Mouse (Mus musculus) MEL (cell line): ENCODE results near the gene Nlrp3. TPM values are rescaled to one million over a fixed set of nuclear protein-coding genes. Genes with fewer than 3 reads are reported as not detected.

Experiments
- DNase-seq: peaks from one replicate; pipeline ENCODE4 v3.0.0; 2011; ENCODE audit warnings: low read depth, low spot score
- H3K27ac ChIP-seq: 2 replicates; pipeline ENCODE4 v1.5.1; 2012; ENCODE audit warnings: low read depth, mild to moderate bottlenecking, control low read depth, low read length, moderate library complexity; ENCODE audit not compliant: control insufficient read depth
- H3K27me3 ChIP-seq, 2 experiments: fragments of 150-350 bp in 1 of 2; sonication (generic) in 1 of 2; 2 replicates each; pipeline ENCODE4 v1.6.1; 2012; ENCODE audit warnings: low read length in 2 of 2, mild to moderate bottlenecking in 2 of 2, improper control_type of control experiment in 1 of 2, moderate library complexity in 1 of 2; ENCODE audit not compliant: insufficient read depth in 2 of 2, control insufficient read depth in 1 of 2
- H3K36me3 ChIP-seq, 2 experiments: 2 replicates each; pipeline ENCODE4 v1.6.1; 2012 to 2014; ENCODE audit warnings: low read length in 2 of 2, improper control_type of control experiment in 1 of 2, inconsistent platforms in 1 of 2, mild to moderate bottlenecking in 1 of 2; ENCODE audit not compliant: insufficient read depth in 2 of 2, control insufficient read depth in 1 of 2
- H3K4me1 ChIP-seq, 2 experiments: fragments of 150-350 bp in 1 of 2; sonication (generic) in 1 of 2; 2 replicates each; pipeline ENCODE4 v1.6.1; 2012; ENCODE audit warnings: low read length in 2 of 2, improper control_type of control experiment in 1 of 2, mild to moderate bottlenecking in 1 of 2; ENCODE audit not compliant: insufficient read depth in 2 of 2, control insufficient read depth in 1 of 2
- H3K4me3 ChIP-seq, 2 experiments: fragments of 150-350 bp in 1 of 2; sonication (generic) in 1 of 2; 2 replicates each; pipeline ENCODE4 v1.5.1; 2012; ENCODE audit warnings: low read depth in 2 of 2, low read length in 2 of 2, mild to moderate bottlenecking in 2 of 2, moderate library complexity in 2 of 2, control low read depth in 1 of 2, improper control_type of control experiment in 1 of 2; ENCODE audit not compliant: control insufficient read depth in 1 of 2, insufficient read depth in 1 of 2
- H3K79me2 ChIP-seq: 2 replicates; pipeline ENCODE4 v1.6.1; 2012; ENCODE audit warnings: mild to moderate bottlenecking, low read length, moderate library complexity; ENCODE audit not compliant: control insufficient read depth, poor library complexity, insufficient read depth
- H3K9ac ChIP-seq: 2 replicates; pipeline ENCODE4 v1.6.1; 2012; ENCODE audit warnings: low read depth, mild to moderate bottlenecking, control low read depth, low read length, moderate library complexity; ENCODE audit not compliant: control insufficient read depth, poor library complexity, severe bottlenecking
- H3K9me3 ChIP-seq: fragments of 150-350 bp; sonication (generic); replicated peaks from 2 replicates; pipeline ENCODE4 v1.6.1; 2012; ENCODE audit warnings: mild to moderate bottlenecking, low read length, improper control_type of control experiment, moderate library complexity; ENCODE audit not compliant: insufficient read depth
- BHLHE40 ChIP-seq: IDR thresholded peaks from 2 replicates; pipeline ENCODE4 v1.6.1; 2012; ENCODE audit warnings: low read depth, mild to moderate bottlenecking, inconsistent platforms, low read length, improper control_type of control experiment, borderline replicate concordance
- CHD1 ChIP-seq: IDR thresholded peaks from 2 replicates; pipeline ENCODE4 v1.6.1; 2012; ENCODE audit warnings: low read depth, mild to moderate bottlenecking, inconsistent platforms, low read length, improper control_type of control experiment
- CHD2 ChIP-seq: IDR thresholded peaks from 2 replicates; pipeline ENCODE4 v1.6.1; 2011; ENCODE audit warnings: low read length, improper control_type of control experiment
- CTCF ChIP-seq, 3 experiments: IDR thresholded peaks in 2 of 3; conservative IDR thresholded peaks in 1 of 3; 2 replicates each; pipeline ENCODE4 v1.5.1; 2011 to 2012; ENCODE audit warnings: low read length in 3 of 3, low read depth in 2 of 3, mild to moderate bottlenecking in 2 of 3, improper control_type of control experiment in 1 of 3, inconsistent platforms in 1 of 3, mixed read lengths in 1 of 3, moderate library complexity in 1 of 3; ENCODE audit not compliant: control insufficient read depth in 1 of 3, insufficient read depth in 1 of 3, poor library complexity in 1 of 3, severe bottlenecking in 1 of 3
- ELF1 ChIP-seq: IDR thresholded peaks from 2 replicates; pipeline ENCODE4 v1.6.1; 2014; ENCODE audit warnings: low read depth, mild to moderate bottlenecking, inconsistent platforms, low read length, improper control_type of control experiment, moderate library complexity
- ETS1 ChIP-seq: IDR thresholded peaks from 2 replicates; pipeline ENCODE4 v1.6.1; 2012; ENCODE audit warnings: low read depth, mild to moderate bottlenecking, inconsistent platforms, low read length, improper control_type of control experiment, moderate library complexity
- GABPA ChIP-seq: IDR thresholded peaks from 2 replicates; pipeline ENCODE4 v1.6.1; 2012; ENCODE audit warnings: low read depth, mild to moderate bottlenecking, inconsistent platforms, low read length, improper control_type of control experiment, moderate library complexity
- GATA1 ChIP-seq: IDR thresholded peaks from 2 replicates; pipeline ENCODE4 v1.6.1; 2011; ENCODE audit warnings: low read depth, low read length, improper control_type of control experiment
- HCFC1 ChIP-seq: IDR thresholded peaks from 2 replicates; pipeline ENCODE4 v1.6.1; 2012; ENCODE audit warnings: low read depth, mild to moderate bottlenecking, inconsistent platforms, low read length, improper control_type of control experiment, moderate library complexity
- JUND ChIP-seq: IDR thresholded peaks from 2 replicates; pipeline ENCODE4 v1.6.1; 2011; ENCODE audit warnings: low read depth, mild to moderate bottlenecking, improper control_type of control experiment, low read length
- KAT2A ChIP-seq: conservative IDR thresholded peaks from 2 replicates; pipeline ENCODE4 v1.6.1; 2012; ENCODE audit warnings: low read depth, low read length, improper control_type of control experiment, inconsistent platforms
- MAFK ChIP-seq: IDR thresholded peaks from 2 replicates; pipeline ENCODE4 v1.6.1; 2011; ENCODE audit warnings: low read depth, mild to moderate bottlenecking, low read length, improper control_type of control experiment, borderline replicate concordance
- MAX ChIP-seq: IDR thresholded peaks from 2 replicates; pipeline ENCODE4 v1.6.1; 2011; ENCODE audit warnings: low read length, improper control_type of control experiment
- MAZ ChIP-seq: IDR thresholded peaks from 2 replicates; pipeline ENCODE4 v1.6.1; 2012; ENCODE audit warnings: low read depth, mild to moderate bottlenecking, inconsistent platforms, low read length, improper control_type of control experiment
- MEF2A ChIP-seq: IDR thresholded peaks from 2 replicates; pipeline ENCODE4 v1.6.1; 2014; ENCODE audit warnings: low read depth, mild to moderate bottlenecking, inconsistent platforms, low read length, improper control_type of control experiment; ENCODE audit not compliant: poor library complexity, insufficient replicate concordance, severe bottlenecking; ENCODE audit errors: extremely low read depth
- MXI1 ChIP-seq: IDR thresholded peaks from 2 replicates; pipeline ENCODE4 v1.6.1; 2011; ENCODE audit warnings: mild to moderate bottlenecking, low read depth, low read length, improper control_type of control experiment
- MYB ChIP-seq: IDR thresholded peaks from 2 replicates; pipeline ENCODE4 v1.6.1; 2011; ENCODE audit warnings: mild to moderate bottlenecking, low read depth, low read length, improper control_type of control experiment
- MYC ChIP-seq: IDR thresholded peaks from 2 replicates; pipeline ENCODE4 v1.6.1; 2011; ENCODE audit warnings: low read depth, mild to moderate bottlenecking, low read length, improper control_type of control experiment, moderate library complexity
- NELFE ChIP-seq: IDR thresholded peaks from 2 replicates; pipeline ENCODE4 v1.6.1; 2011; ENCODE audit warnings: low read depth, low read length, improper control_type of control experiment
- NRF1 ChIP-seq: IDR thresholded peaks from 2 replicates; pipeline ENCODE4 v1.6.1; 2014; ENCODE audit warnings: low read depth, mild to moderate bottlenecking, inconsistent platforms, low read length, improper control_type of control experiment, moderate library complexity; ENCODE audit not compliant: poor library complexity, insufficient read depth, severe bottlenecking
- POLR2A ChIP-seq, 2 experiments: IDR thresholded peaks; 2 replicates each; pipeline ENCODE4 v1.6.1; 2011 to 2012; ENCODE audit warnings: low read length in 2 of 2, mild to moderate bottlenecking in 2 of 2, control low read depth in 1 of 2, improper control_type of control experiment in 1 of 2, low read depth in 1 of 2, moderate library complexity in 1 of 2; ENCODE audit not compliant: control insufficient read depth in 1 of 2, insufficient read depth in 1 of 2, poor library complexity in 1 of 2
- POLR2AphosphoS5 ChIP-seq: IDR thresholded peaks from 2 replicates; pipeline ENCODE4 v1.6.1; 2012; ENCODE audit warnings: low read depth, borderline replicate concordance, mild to moderate bottlenecking, inconsistent platforms, low read length, moderate library complexity, mixed read lengths
- RAD21 ChIP-seq: IDR thresholded peaks from 2 replicates; pipeline ENCODE4 v1.6.1; 2011; ENCODE audit warnings: mild to moderate bottlenecking, low read depth, low read length, improper control_type of control experiment
- RCOR1 ChIP-seq: IDR thresholded peaks from 2 replicates; pipeline ENCODE4 v1.6.1; 2012; ENCODE audit warnings: low read depth, mild to moderate bottlenecking, inconsistent platforms, low read length, improper control_type of control experiment
- SIN3A ChIP-seq: IDR thresholded peaks from 2 replicates; pipeline ENCODE4 v1.6.1; 2012; ENCODE audit warnings: low read length, improper control_type of control experiment, inconsistent platforms
- SMC3 ChIP-seq: IDR thresholded peaks from 2 replicates; pipeline ENCODE4 v1.6.1; 2011; ENCODE audit warnings: low read depth, low read length, improper control_type of control experiment
- TAL1 ChIP-seq: IDR thresholded peaks from 2 replicates; pipeline ENCODE4 v1.6.1; 2012; ENCODE audit warnings: mild to moderate bottlenecking, inconsistent platforms, low read length, moderate library complexity, mixed read lengths
- TBP ChIP-seq: IDR thresholded peaks from 2 replicates; pipeline ENCODE4 v1.8.0; 2011; ENCODE audit warnings: low read depth, low read length, improper control_type of control experiment
- TCF12 ChIP-seq: IDR thresholded peaks from 2 replicates; pipeline ENCODE4 v1.6.1; 2014; ENCODE audit warnings: low read depth, mild to moderate bottlenecking, inconsistent platforms, low read length, improper control_type of control experiment, moderate library complexity
- UBTF ChIP-seq: IDR thresholded peaks from 2 replicates; pipeline ENCODE4 v1.6.1; 2012; ENCODE audit warnings: low read depth, mild to moderate bottlenecking, inconsistent platforms, low read length, improper control_type of control experiment, moderate library complexity, borderline replicate concordance; ENCODE audit not compliant: insufficient read depth
- USF1 ChIP-seq: IDR thresholded peaks from 2 replicates; pipeline ENCODE4 v1.6.1; 2014; ENCODE audit warnings: low read depth, mild to moderate bottlenecking, inconsistent platforms, low read length, improper control_type of control experiment, moderate library complexity
- ZC3H11A ChIP-seq: IDR thresholded peaks from 2 replicates; pipeline ENCODE4 v1.6.1; 2012; ENCODE audit warnings: low read depth, mild to moderate bottlenecking, inconsistent platforms, low read length, improper control_type of control experiment
- ZKSCAN1 ChIP-seq: IDR thresholded peaks from 2 replicates; pipeline ENCODE4 v1.6.1; 2012; ENCODE audit warnings: low read depth, mild to moderate bottlenecking, inconsistent platforms, low read length, improper control_type of control experiment, moderate library complexity
- ZMIZ1 ChIP-seq: IDR thresholded peaks from 2 replicates; pipeline ENCODE4 v1.6.1; 2012; ENCODE audit warnings: low read depth, mild to moderate bottlenecking, inconsistent platforms, low read length, improper control_type of control experiment, moderate library complexity
- ZNF384 ChIP-seq: IDR thresholded peaks from 2 replicates; pipeline ENCODE4 v1.6.1; 2012; ENCODE audit warnings: low read depth, mild to moderate bottlenecking, inconsistent platforms, low read length, improper control_type of control experiment
- polyA plus RNA-seq, 2 experiments: library from polyadenylated mRNA; stranded (reverse) in 1 of 2; unstranded in 1 of 2; fragments of >175 nt in 1 of 2; fragments of >200 nt in 1 of 2; gene quantifications; 2 replicates each; pipeline versions ENCODE4 v1.2.1 to v1.2.4; 2012; ENCODE audit warnings: low replicate concordance in 2 of 2, low read depth in 1 of 2; ENCODE audit not compliant: insufficient read length in 2 of 2, insufficient read depth in 1 of 2, missing spikeins in 1 of 2
- total RNA-seq: library from RNA; depleted of rRNA; stranded (reverse); fragments of 300-350 nt; gene quantifications from 2 replicates; pipeline ENCODE4 v1.2.3, GENCODE M21; 2012

Gene Nlrp3
- total and polyA plus RNA-seq, 3 experiments, result not detected

GRCm38 (mm10) chr11:59525237-59525636, 16.1 kb upstream of the Nlrp3 start:
- H3K4me1 ChIP-seq, result 0 out of 4 replicates have a peak, but pooled peaks cover 0 to 2% of the 10 kb centered on the region in 2 experiments
- H3K9me3 ChIP-seq, result no peaks in the 10 kb centered on the region
- DNase-seq, result peak; percentile 90
- H3K79me2 ChIP-seq, result no peaks in the 10 kb centered on the region
- TF ChIP-seq ELF1 (peak; percentile 63; the same call in 1 of the 2 replicates), TCF12 (no peak), RAD21 (peak; percentile 96), HCFC1 (0 out of 2 replicates have a peak, but pooled peaks have one; percentile 46), ETS1 (no peak), MYB (no peak), NRF1 (no peak), USF1 (no peak), MAZ (peak; percentile 67; the same call in 1 of the 2 replicates), CTCF (IDR thresholded peaks at IDR 0.05 in 2 of 3, conservative IDR thresholded peaks at IDR 0.05 in 1 of 3; ENCODE audit: control insufficient read depth in 1 of 3, insufficient read depth in 1 of 3, low read depth in 2 of 3, low read length in 3 of 3, poor library complexity in 1 of 3, severe bottlenecking in 1 of 3) (peak in 2 of 3 experiments; percentile 72 to 92), NELFE (no peak), SIN3A (peak; percentile 63), TAL1 (no peak), GATA1 (no peak), RCOR1 (0 out of 2 replicates have a peak, but pooled peaks have one; percentile 41), ZNF384 (peak; percentile 99), MEF2A (no peak), GABPA (no peak), SMC3 (peak; percentile 93), ZC3H11A (peak; percentile 88), JUND (no peak; the same call in 1 of the 2 replicates), UBTF (no peak), MYC (peak; percentile 67), ZMIZ1 (no peak), MAX (peak; percentile 13; the same call in 1 of the 2 replicates), POLR2A (IDR thresholded peaks at IDR 0.05; ENCODE audit: control insufficient read depth in 1 of 2, insufficient read depth in 1 of 2, low read depth in 1 of 2, low read length in 2 of 2, poor library complexity in 1 of 2) (no peak), MXI1 (0 out of 2 replicates have a peak, but pooled peaks have one; percentile 26), POLR2AphosphoS5 (no peak), KAT2A (no peak), MAFK (no peak), TBP (0 out of 2 replicates have a peak, but pooled peaks have one; percentile 19), BHLHE40 (peak; percentile 47; the same call in 1 of the 2 replicates), CHD2 (no peak), CHD1 (no peak), ZKSCAN1 (peak; percentile 43; the same call in 1 of the 2 replicates)
- TF ChIP-seq, all 39 proteins: peak for 16
- H3K4me3 ChIP-seq, result no peak overlapping the region
- no peaks in the 10 kb centered on the region for H3K36me3 ChIP-seq
- H3K27ac ChIP-seq, result no peak overlapping the region
- no peak overlapping the region for H3K9ac ChIP-seq
- H3K27me3 ChIP-seq, result peaks cover 0 to 5% of the 10 kb centered on the region in 2 experiments; a peak in 1 of 4 replicates
